Mouse (Mus musculus) c-Kit-positive CD71-positive TER-119-negative erythroid progenitor cells, embryonic 14.5 days (primary cell): ENCODE data around the gene Necab2.
A peak's percentile ranks its signal among the peaks of the same experiment; 100 is the strongest.

Experiments
- DNase-seq: peaks from one replicate; pipeline ENCODE4 v3.0.0-alpha.2; 2013; ENCODE audit warnings: low read depth

Gene Necab2

GRCm38 (mm10) chr8:119428350-119428740 is 18.2 kb upstream of the Necab2 start:
- DNase-seq = no peak

- DNase-seq = no peak
These were observed 17.7 kb upstream of the Necab2 start for GRCm38 (mm10) chr8:119428766-119429327.

GRCm38 (mm10) chr8:119429552-119429951 is 17.0 kb upstream of the Necab2 start:
- DNase-seq = no peak

GRCm38 (mm10) chr8:119430250-119430649 is 16.3 kb upstream of the Necab2 start:
- DNase-seq = no peak

GRCm38 (mm10) chr8:119430690-119431089 is 15.8 kb upstream of the Necab2 start:
- no peak for DNase-seq

- no peak for DNase-seq
These were observed 14.1 kb upstream of the Necab2 start for GRCm38 (mm10) chr8:119432372-119432771.

GRCm38 (mm10) chr8:119433582-119434174 is 12.8 kb upstream of the Necab2 start, which contains the start of gene Osgin1:
Gene Osgin1, plus strand, starts transcription at chr8:119434124.
- DNase-seq = no peak

GRCm38 (mm10) chr8:119434569-119434968 is 11.9 kb upstream of the Necab2 start:
- DNase-seq = no peak

- no peak for DNase-seq
These were observed 11.0 kb upstream of the Necab2 start for GRCm38 (mm10) chr8:119435527-119435926.

GRCm38 (mm10) chr8:119436331-119436730 is 10.2 kb upstream of the Necab2 start:
- DNase-seq = no peak

GRCm38 (mm10) chr8:119436933-119437332 is 9.6 kb upstream of the Necab2 start:
- no peak for DNase-seq

GRCm38 (mm10) chr8:119437506-119437905 is 9.0 kb upstream of the Necab2 start:
- no peak for DNase-seq

GRCm38 (mm10) chr8:119438876-119439275 is 7.6 kb upstream of the Necab2 start:
- no peak for DNase-seq

GRCm38 (mm10) chr8:119439424-119439823 is 7.1 kb upstream of the Necab2 start:
- no peak for DNase-seq

GRCm38 (mm10) chr8:119439893-119440249 is 6.6 kb upstream of the Necab2 start:
- no peak for DNase-seq

GRCm38 (mm10) chr8:119440250-119440951 is 6.1 kb upstream of the Necab2 start:
- peak; percentile 33 for DNase-seq

- no peak for DNase-seq
These were observed 5.6 kb upstream of the Necab2 start for GRCm38 (mm10) chr8:119440952-119441270.

GRCm38 (mm10) chr8:119442013-119442412 is 4.5 kb upstream of the Necab2 start:
- no peak for DNase-seq

GRCm38 (mm10) chr8:119442970-119443369 is 3.5 kb upstream of the Necab2 start:
- no peak for DNase-seq

- no peak for DNase-seq
These were observed 666 bp downstream of the Necab2 start for GRCm38 (mm10) chr8:119446990-119447780.

GRCm38 (mm10) chr8:119447781-119448170 is 1.3 kb downstream of the Necab2 start:
- DNase-seq = no peak

GRCm38 (mm10) chr8:119449627-119450026 is 3.1 kb downstream of the Necab2 start:
- no peak for DNase-seq

- DNase-seq = no peak
These were observed 4.6 kb downstream of the Necab2 start for GRCm38 (mm10) chr8:119451131-119451530.
